Mouse (Mus musculus): ENCODE data around the gene Cela3b.

- TF ChIP-seq POLR2A (IDR thresholded peaks at IDR 0.05; ENCODE audit: extremely low read depth, insufficient read depth, low read length) (no peak), CTCF (IDR thresholded peaks at IDR 0.05; ENCODE audit: extremely low read depth, insufficient read depth, low read length) (no peak)
Observed at GRCm38 (mm10) chr4:137479757-137480156, 49.4 kb upstream of the Cela3b start.

Data from cortical plate, adult 2 months (tissue).